Mouse (Mus musculus): ENCODE results near the gene Cntnap5c. TPM values are rescaled to one million over a fixed set of nuclear protein-coding genes. Genes with fewer than 3 reads are reported as not detected.
"Not testable (repeated sequence)": the region's sequence is repeated elsewhere in the genome, so short reads cannot be mapped to it uniquely, and the experiment has no call there.

The Cntnap5c gene
- polyA plus RNA-seq, 2 experiments = not detected

DNA sequence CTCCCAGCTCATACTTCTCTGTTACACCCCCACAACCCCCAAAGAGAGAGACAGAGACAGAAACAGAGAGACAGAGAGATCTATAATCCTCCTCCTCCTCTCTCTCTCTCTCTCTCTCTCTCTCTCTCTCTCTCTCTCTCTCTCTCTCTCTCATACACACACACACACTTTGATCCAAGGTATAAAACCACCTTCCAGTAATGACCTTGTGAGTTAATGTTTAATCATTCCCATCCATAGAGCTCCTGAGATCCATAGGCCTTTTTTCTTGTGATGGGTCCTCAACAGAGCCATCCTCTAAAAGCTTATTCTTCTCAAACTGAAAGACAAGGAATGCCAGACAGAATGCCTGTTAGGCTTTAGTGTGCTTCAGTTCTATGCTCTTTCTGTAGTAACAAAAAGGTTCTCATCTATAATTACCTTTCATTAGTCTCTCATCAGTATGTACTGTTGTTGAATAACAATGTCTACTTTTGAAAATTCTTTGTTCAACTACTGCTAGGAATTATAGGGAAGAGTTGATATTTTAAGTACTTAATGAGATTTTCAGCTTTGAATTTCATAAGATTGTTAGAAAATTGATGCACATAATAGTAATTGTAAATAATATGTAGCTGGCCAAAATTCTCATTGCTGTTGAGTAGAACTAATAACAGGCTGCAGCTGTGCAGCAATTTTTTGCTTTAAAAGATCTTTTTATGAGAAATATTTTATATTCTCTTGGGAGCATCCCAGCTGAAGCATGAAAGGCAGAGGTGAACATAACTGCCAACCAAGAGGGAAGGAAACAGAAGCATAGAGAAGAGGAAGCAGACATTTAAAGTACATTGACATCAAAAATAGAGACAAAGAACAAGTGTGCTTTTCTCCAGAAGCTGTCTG lies 68.0 kb downstream of the Cntnap5c start:
- no peak overlapping the region for H3K27ac ChIP-seq (replicated peaks; ENCODE audit: low read depth, low read length)
- H3K36me3 ChIP-seq (ENCODE audit: control insufficient read depth, insufficient read depth, low read length) = no peaks in the 10 kb centered on the region
- no peaks in the 10 kb centered on the region for H3K4me1 ChIP-seq (ENCODE audit: control insufficient read depth, insufficient read depth, low read length)
- H3K4me3 ChIP-seq (replicated peaks; ENCODE audit: low read length) = no peak overlapping the region
- no peaks in the 10 kb centered on the region for H3K9me3 ChIP-seq (ENCODE audit: control insufficient read depth, low read length)
- H3K4me2 ChIP-seq (replicated peaks; ENCODE audit: low read depth, low read length, severe bottlenecking) = no peak overlapping the region
- ATAC-seq (ENCODE audit: low FRiP score, low read depth) (no peak), DNase-seq (ENCODE audit: low spot score) (no peak)
- no peak overlapping the region for H3K9ac ChIP-seq (ENCODE audit: low read depth, low read length, severe bottlenecking)
- H3K27me3 ChIP-seq (ENCODE audit: control insufficient read depth, insufficient read depth, low read length) = no peaks in the 10 kb centered on the region
- TF ChIP-seq POLR2A (IDR thresholded peaks at IDR 0.05; ENCODE audit: borderline replicate concordance, extremely low read depth, insufficient read depth, insufficient read length) = no peak

DNA sequence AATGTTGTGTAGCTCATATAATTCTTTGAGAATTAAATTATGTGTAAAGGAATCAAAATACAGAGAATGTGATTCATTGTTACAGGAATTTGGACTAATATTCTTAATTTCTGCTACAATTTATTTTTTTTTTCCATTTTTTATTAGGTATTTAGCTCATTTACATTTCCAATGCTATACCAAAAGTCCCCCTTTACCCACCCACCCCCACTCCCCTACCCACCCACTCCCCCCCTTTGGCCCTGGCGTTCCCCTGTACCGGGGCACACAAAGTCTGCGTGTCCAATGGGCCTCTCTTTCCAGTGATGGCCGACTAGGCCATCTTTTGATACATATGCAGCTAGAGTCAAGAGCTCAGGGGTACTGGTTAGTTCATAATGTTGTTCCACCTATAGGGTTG lies 86.4 kb downstream of the Cntnap5c start:
- not testable (repeated sequence) for ATAC-seq (ENCODE audit: low FRiP score, low read depth); H3K9me3 ChIP-seq (ENCODE audit: control insufficient read depth, low read length); H3K4me3 ChIP-seq (replicated peaks; ENCODE audit: low read length); H3K4me1 ChIP-seq (ENCODE audit: control insufficient read depth, insufficient read depth, low read length); H3K9ac ChIP-seq (ENCODE audit: low read depth, low read length, severe bottlenecking); DNase-seq (ENCODE audit: low spot score); H3K36me3 ChIP-seq (ENCODE audit: control insufficient read depth, insufficient read depth, low read length); H3K4me2 ChIP-seq (replicated peaks; ENCODE audit: low read depth, low read length, severe bottlenecking); H3K27ac ChIP-seq (replicated peaks; ENCODE audit: low read depth, low read length); H3K27me3 ChIP-seq (ENCODE audit: control insufficient read depth, insufficient read depth, low read length)
- no CpG with 5 or more reads among the region's 4 CpGs for WGBS

DNA sequence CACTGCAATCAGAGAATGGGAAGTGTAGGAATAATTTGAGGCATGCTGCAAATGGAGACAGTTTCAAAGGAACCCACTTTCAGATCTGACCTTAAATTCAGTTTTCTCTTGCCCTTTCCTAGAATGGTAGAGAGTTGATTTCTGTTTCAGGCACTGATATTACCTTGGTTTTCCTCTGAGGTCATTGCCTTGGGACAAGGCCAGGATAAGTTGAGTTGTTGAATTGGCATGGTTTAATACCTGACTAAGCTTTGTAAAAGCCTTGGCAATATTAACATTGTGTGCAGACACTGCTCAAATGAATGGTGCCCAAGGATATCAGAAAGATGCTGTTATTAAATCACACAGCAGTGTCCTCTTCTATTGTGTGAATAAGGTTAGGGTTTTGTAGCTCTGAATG lies 96.6 kb downstream of the Cntnap5c start:
- no peak for TF ChIP-seq POLR2A (IDR thresholded peaks at IDR 0.05; ENCODE audit: borderline replicate concordance, extremely low read depth, insufficient read depth, insufficient read length)
- H3K9me3 ChIP-seq (ENCODE audit: control insufficient read depth, low read length) = no peaks in the 10 kb centered on the region
- H3K36me3 ChIP-seq (ENCODE audit: control insufficient read depth, insufficient read depth, low read length) = no peaks in the 10 kb centered on the region
- no peaks in the 10 kb centered on the region for H3K27me3 ChIP-seq (ENCODE audit: control insufficient read depth, insufficient read depth, low read length)
- no peak overlapping the region for H3K27ac ChIP-seq (replicated peaks; ENCODE audit: low read depth, low read length)
- ATAC-seq (ENCODE audit: low FRiP score, low read depth) = no peak
- no peaks in the 10 kb centered on the region for H3K4me1 ChIP-seq (ENCODE audit: control insufficient read depth, insufficient read depth, low read length)
- no peak overlapping the region for H3K9ac ChIP-seq (ENCODE audit: low read depth, low read length, severe bottlenecking)
- no peak overlapping the region for H3K4me2 ChIP-seq (replicated peaks; ENCODE audit: low read depth, low read length, severe bottlenecking)
- H3K4me3 ChIP-seq (replicated peaks; ENCODE audit: low read length) = no peak overlapping the region
- DNase-seq (ENCODE audit: low spot score) = no peak

DNA sequence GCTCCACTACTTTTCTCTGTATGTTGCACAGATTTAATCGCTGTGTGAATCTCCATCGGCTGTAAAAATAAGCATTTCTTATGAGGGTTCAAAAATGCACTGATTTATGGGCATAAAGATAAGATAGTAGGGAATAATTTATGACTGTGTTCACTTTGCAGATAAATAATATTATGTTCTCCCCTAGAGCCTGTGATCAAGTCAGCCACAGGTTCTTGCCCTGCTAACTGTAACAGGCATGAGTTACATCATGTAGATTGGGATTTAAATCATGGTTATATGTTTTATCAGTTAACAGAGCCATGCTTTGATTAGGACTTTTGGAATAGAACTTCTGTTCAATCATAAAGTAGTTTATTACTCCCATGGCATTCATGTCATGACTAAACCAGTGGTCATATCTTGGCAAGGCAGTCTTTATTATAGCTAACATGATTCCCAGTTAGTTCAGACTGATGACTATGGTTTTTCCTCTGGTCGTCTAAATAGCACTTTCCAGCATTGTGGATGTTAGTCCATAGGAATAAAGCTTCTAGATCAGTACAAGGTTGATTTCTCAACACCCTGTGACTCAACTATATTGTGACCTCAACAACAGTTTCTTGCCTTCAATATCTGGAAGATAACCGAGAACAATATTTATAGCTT lies 118.5 kb downstream of the Cntnap5c start:
- ATAC-seq (ENCODE audit: low FRiP score, low read depth) (no peak), DNase-seq (ENCODE audit: low spot score) (no peak)
- 82% methylated on average over 4 of the region's 4 CpGs for WGBS
- H3K4me3 ChIP-seq (replicated peaks; ENCODE audit: low read length) = no peak overlapping the region
- no peak overlapping the region for H3K4me2 ChIP-seq (replicated peaks; ENCODE audit: low read depth, low read length, severe bottlenecking)
- no peak overlapping the region for H3K27ac ChIP-seq (replicated peaks; ENCODE audit: low read depth, low read length)
- no peak overlapping the region for H3K9ac ChIP-seq (ENCODE audit: low read depth, low read length, severe bottlenecking)
- no peaks in the 10 kb centered on the region for H3K4me1 ChIP-seq (ENCODE audit: control insufficient read depth, insufficient read depth, low read length)
- H3K27me3 ChIP-seq (ENCODE audit: control insufficient read depth, insufficient read depth, low read length) = no peaks in the 10 kb centered on the region
- no peaks in the 10 kb centered on the region for H3K36me3 ChIP-seq (ENCODE audit: control insufficient read depth, insufficient read depth, low read length)
- no peak for TF ChIP-seq POLR2A (IDR thresholded peaks at IDR 0.05; ENCODE audit: borderline replicate concordance, extremely low read depth, insufficient read depth, insufficient read length)
- no peaks in the 10 kb centered on the region for H3K9me3 ChIP-seq (ENCODE audit: control insufficient read depth, low read length)

DNA sequence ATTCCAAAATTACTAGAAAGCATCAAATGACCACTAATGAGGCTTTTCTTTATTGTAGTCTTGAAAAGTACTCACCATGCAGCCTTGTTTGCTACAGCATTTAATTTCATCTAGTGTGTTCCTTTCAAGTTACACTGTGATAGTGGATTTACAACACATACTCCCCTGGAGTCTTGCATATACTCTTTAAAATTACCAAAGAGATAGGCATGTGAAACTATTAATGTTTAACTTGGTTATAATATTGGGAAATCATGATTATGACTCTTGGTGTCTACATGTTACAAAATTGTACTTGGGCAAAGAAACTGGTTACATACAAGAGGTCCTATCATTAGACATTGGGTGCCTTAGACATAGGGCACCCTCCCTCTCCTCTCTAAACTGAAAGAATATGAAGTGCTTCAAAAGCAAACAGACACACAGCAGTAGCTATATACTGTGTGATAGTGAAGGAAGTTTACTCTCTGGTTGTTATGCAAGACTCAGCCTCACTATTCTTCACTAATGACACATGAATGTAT lies 142.5 kb downstream of the Cntnap5c start:
- no peak overlapping the region for H3K4me3 ChIP-seq (replicated peaks; ENCODE audit: low read length)

More for the DNA sequence above, 142.5 kb downstream of the Cntnap5c start:
- DNase-seq (ENCODE audit: low spot score) (no peak), ATAC-seq (ENCODE audit: low FRiP score, low read depth) (no peak)
- Histone ChIP-seq H3K9me3 (ENCODE audit: control insufficient read depth, low read length) (no peaks in the 10 kb centered on the region), H3K36me3 (ENCODE audit: control insufficient read depth, insufficient read depth, low read length) (no peaks in the 10 kb centered on the region), H3K9ac (ENCODE audit: low read depth, low read length, severe bottlenecking) (no peak overlapping the region), H3K27ac (replicated peaks; ENCODE audit: low read depth, low read length) (no peak overlapping the region), H3K27me3 (ENCODE audit: control insufficient read depth, insufficient read depth, low read length) (no peaks in the 10 kb centered on the region), H3K4me2 (replicated peaks; ENCODE audit: low read depth, low read length, severe bottlenecking) (no peak overlapping the region), H3K4me1 (ENCODE audit: control insufficient read depth, insufficient read depth, low read length) (no peaks in the 10 kb centered on the region)
- no peak for TF ChIP-seq POLR2A (IDR thresholded peaks at IDR 0.05; ENCODE audit: borderline replicate concordance, extremely low read depth, insufficient read depth, insufficient read length)
